Mouse (Mus musculus) brain, embryonic 14.5 days (tissue): ENCODE data around the gene Ankrd44.

Source experiments
- CTCF ChIP-seq: fragments of 200-500 bp; IDR thresholded peaks from 2 replicates; pipeline ENCODE4 v1.5.1; 2012; ENCODE audit warnings: inconsistent platforms, mild to moderate bottlenecking, moderate library complexity, borderline replicate concordance; ENCODE audit not compliant: insufficient read depth, insufficient read length; ENCODE audit errors: extremely low read depth
- POLR2A ChIP-seq: fragments of 200-500 bp; IDR thresholded peaks from 2 replicates; pipeline ENCODE4 v1.6.1; 2012; ENCODE audit warnings: mild to moderate bottlenecking, inconsistent platforms, borderline replicate concordance; ENCODE audit not compliant: poor library complexity, insufficient read depth, insufficient read length, severe bottlenecking; ENCODE audit errors: extremely low read depth

- TF ChIP-seq CTCF: peak; percentile 71; the same call in 1 of the 2 replicates
- no peak for TF ChIP-seq POLR2A
Measured at GRCm38 (mm10) chr1:54665582-54666405, 260.4 kb downstream of the Ankrd44 start.
